Mouse (Mus musculus): ENCODE results near the gene Rnf182. TPM values are rescaled to one million over a fixed set of nuclear protein-coding genes. Genes with fewer than 3 reads are reported as not detected.

Gene Rnf182
- 17.7 TPM in 2 replicates for polyA plus RNA-seq (2016; fragmentation: Nextera tagmentation; extraction: Ambion mirVana)

DNA sequence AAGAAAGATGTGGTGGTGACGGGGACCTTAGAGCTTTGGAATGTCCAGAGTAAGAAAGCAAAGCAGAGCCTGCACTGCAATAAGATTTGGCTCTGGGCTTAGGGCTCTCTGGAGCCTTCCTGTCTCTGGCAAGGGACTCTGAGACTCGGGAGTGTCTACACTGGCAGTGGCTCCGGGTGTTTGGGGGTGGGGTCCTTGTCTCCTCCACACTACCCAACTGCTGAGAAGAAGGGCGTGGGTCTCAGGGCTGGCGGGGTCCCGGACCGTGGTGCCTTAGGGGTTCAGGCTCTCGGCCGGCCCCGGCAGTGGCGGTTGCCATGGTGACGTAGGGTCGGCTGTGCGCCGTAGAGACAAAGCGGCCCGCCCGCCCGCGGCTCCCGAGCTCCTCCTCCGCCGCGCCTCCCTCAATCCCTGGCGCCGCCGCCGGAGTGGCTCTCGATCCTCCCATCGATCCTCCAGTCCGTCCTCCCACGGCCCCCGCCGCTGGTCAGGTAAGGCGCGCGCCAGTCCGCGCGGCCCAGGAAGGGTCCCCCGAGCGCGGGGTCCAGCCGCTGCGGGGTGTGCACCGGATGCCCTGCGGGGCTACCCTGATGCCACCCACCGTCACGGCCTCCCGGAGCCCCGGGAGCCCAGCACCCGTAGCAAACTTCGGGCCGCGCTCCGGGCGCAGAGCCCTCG, at the start of gene Rnf182:
Gene Rnf182, plus strand, starts transcription at position 134 of the 678 bp plus-strand sequence.
- Histone ChIP-seq H3K36me3 (no peaks in the 10 kb centered on the region), H3K27me3 (no peaks in the 10 kb centered on the region), H3K4me1 (peaks cover 19% of the 10 kb centered on the region), H3K27ac (peak within 1 kb of the TSS; percentile 79), H3K4me2 (replicated peaks) (peak within 1 kb of the TSS; percentile 83), H3K9me3 (replicated peaks) (no peaks in the 10 kb centered on the region), H3K9ac (peak within 1 kb of the TSS; percentile 85), H3K4me3 (peak within 1 kb of the TSS; percentile 82)
- ATAC-seq (ENCODE audit: low FRiP score), result peak; percentile 92
- WGBS, result 0% methylated on average over 41 of the region's 58 CpGs

DNA sequence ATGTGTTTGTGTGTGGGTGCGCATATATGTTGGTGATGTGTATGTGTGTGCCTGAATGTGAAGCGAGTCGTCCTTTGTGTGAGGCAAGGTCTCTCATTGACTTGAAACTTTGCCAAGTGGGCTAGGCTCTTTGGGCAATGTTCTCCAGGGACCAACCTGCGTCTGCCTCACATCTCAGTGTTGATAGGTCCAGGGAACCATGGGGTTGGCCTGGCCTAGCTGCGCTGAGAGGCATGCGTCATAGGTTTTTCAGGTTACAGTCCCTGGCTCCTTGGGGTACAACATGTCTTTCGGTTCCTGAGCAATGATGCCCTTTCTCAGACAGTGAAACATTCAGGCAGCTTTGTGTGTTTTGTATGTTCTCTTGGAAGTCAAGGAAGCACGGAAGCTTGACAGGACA, 49.3 kb upstream of the Rnf182 start:
- Histone ChIP-seq H3K4me1 (peaks cover 2% of the 10 kb centered on the region), H3K9me3 (replicated peaks) (peaks cover 8% of the 10 kb centered on the region; the same call in 1 of the 2 replicates), H3K27ac (no peak overlapping the region), H3K27me3 (no peaks in the 10 kb centered on the region), H3K9ac (no peak overlapping the region), H3K36me3 (no peaks in the 10 kb centered on the region), H3K4me3 (no peak overlapping the region), H3K4me2 (replicated peaks) (no peak overlapping the region)
- no peak for ATAC-seq (ENCODE audit: low FRiP score)
- 92% methylated on average over 8 of the region's 8 CpGs for WGBS

DNA sequence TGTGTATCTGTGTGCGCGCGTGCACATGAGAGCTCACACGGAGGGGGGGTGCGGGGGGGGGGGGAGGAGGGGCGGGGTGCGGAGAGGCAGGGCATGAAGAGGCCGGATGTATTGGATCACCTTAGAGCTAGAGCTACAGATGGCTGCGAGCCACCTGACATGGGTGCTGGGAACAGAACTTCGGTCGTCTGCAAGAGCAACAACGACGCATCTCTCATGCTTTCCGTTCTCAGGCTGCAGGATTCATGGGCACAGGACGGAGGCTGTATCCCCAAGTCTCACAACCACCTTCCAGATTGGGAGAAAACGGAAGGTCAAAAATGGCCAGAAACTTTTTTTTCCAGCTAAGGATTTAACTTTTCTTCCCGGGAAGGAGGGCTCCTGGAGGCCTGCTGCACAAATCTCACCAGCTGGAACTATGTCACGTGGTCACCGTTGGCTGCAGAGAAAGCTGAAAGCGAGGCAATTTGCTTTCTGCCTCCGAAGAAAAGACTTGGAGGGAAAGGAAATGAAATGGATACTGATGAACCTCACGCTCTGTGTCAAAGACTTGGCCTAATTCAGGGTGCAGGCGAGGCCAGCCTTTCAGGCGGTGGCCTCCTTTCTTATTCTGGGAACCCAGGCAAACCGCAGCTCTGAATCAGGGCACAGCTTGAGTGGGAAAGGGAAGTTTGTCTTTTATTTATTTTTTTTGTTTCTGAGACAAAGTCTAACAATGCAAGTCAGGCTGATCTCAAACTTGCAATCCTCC, 48.2 kb upstream of the Rnf182 start:
- peaks cover 9% of the 10 kb centered on the region; the same call in 1 of the 2 replicates for H3K9me3 ChIP-seq (replicated peaks)
- no peaks in the 10 kb centered on the region for H3K4me1 ChIP-seq
- 67% methylated on average over 25 of the region's 25 CpGs for WGBS
- H3K4me3 ChIP-seq, result no peak overlapping the region
- no peak for ATAC-seq (ENCODE audit: low FRiP score)
- no peak overlapping the region for H3K9ac ChIP-seq
- no peak overlapping the region for H3K27ac ChIP-seq
- no peak overlapping the region for H3K4me2 ChIP-seq (replicated peaks)
- no peaks in the 10 kb centered on the region for H3K27me3 ChIP-seq
- H3K36me3 ChIP-seq, result no peaks in the 10 kb centered on the region

DNA sequence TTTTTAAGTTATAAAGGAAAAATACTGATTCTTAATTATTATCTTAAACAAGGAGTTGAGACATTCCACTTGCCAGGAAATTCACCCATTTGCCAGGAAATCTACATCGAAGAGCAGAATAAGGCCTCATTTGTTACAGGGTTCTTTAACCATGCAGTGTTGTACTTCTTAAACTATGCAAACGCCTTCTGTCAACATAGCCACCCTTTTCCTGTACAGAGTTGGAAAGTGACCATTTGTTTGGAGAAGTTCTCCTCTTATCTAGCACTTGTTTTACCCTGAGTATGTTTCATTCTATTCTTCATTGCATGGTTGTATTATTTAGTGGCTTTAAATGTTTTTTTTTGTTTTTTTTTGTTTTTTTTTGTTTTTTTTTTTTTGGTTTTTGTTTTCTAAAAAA, 41.5 kb upstream of the Rnf182 start:
- 76% methylated on average over 2 of the region's 2 CpGs for WGBS
- no peak overlapping the region for H3K4me2 ChIP-seq (replicated peaks)

DNA sequence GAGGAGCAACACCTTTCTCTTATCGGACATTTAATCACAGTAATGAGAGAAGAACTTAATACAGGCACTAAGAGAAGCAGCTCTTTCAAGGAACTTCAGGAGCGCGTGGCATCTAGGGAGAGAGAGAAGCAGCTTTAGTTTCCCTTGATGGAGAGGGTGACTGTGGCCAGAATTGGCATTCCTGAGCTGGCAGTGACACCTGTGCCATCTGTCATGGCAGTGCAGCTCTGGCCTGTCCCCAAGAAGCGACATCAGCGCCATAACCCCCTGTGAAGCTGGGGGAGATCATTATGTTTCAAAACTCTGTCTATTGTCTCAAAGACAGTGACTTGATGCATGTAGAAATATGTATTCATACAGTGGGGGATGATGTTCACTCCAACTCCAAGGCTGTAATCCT, 40.1 kb upstream of the Rnf182 start:
- Histone ChIP-seq H3K4me2 (replicated peaks) (no peak overlapping the region), H3K9me3 (replicated peaks) (peaks cover 9% of the 10 kb centered on the region; the same call in 1 of the 2 replicates), H3K27ac (no peak overlapping the region), H3K4me3 (no peak overlapping the region), H3K4me1 (no peaks in the 10 kb centered on the region), H3K9ac (no peak overlapping the region), H3K27me3 (no peaks in the 10 kb centered on the region), H3K36me3 (no peaks in the 10 kb centered on the region)
- 92% methylated on average over 5 of the region's 5 CpGs for WGBS
- no peak for ATAC-seq (ENCODE audit: low FRiP score)

More for the DNA sequence above, 41.5 kb upstream of the Rnf182 start:
- Histone ChIP-seq H3K4me1 (no peaks in the 10 kb centered on the region), H3K4me3 (no peak overlapping the region), H3K36me3 (no peaks in the 10 kb centered on the region), H3K9me3 (replicated peaks) (peaks cover 9% of the 10 kb centered on the region; the same call in 1 of the 2 replicates), H3K9ac (no peak overlapping the region), H3K27ac (no peak overlapping the region), H3K27me3 (no peaks in the 10 kb centered on the region)
- no peak for ATAC-seq (ENCODE audit: low FRiP score)

DNA sequence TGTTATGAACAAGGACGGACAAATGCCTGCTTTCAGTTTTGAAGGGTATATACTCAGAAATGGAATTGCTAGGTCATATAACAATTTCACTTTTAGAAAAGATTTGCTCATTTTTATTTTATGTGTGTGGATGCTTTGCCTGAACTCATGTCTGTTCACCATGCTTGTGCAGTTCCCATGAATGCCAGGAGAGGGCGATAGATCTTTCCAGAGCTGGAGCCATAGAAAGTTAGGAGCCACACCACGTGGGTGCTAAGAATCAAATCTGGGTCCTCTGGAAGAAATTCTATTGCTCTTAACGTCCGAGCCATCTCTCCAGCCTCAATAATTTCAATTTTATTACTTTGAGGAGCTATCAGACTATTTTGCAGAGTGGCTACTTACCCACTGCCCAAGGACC, 38.3 kb upstream of the Rnf182 start:
- Histone ChIP-seq H3K4me3 (no peak overlapping the region), H3K4me2 (replicated peaks) (no peak overlapping the region), H3K4me1 (no peaks in the 10 kb centered on the region), H3K27me3 (no peaks in the 10 kb centered on the region), H3K36me3 (no peaks in the 10 kb centered on the region), H3K9me3 (replicated peaks) (no peaks in the 10 kb centered on the region), H3K27ac (no peak overlapping the region), H3K9ac (no peak overlapping the region)
- no peak for ATAC-seq (ENCODE audit: low FRiP score)
- WGBS, result 67% methylated on average over 5 of the region's 5 CpGs

DNA sequence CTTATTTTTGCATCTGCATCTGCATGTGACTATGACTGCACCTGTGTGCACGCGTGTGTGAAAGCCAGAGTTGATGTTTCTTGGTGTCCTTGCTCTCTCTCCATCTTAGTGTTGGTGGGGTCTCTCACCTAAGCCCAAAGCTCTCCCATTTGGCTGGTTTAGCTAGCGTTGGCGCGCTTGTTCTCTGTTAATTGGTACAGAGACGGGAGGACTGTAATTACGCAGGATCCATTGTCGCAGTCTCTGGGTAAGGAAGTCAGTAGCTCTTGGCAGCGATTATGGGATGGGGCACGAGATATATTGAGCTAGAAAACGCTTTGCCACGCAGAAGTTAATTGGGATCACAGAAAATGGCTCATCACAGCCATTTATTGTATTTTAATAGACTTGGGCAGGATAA, 37.7 kb upstream of the Rnf182 start:
- Histone ChIP-seq H3K4me2 (replicated peaks) (no peak overlapping the region), H3K9ac (no peak overlapping the region), H3K4me3 (no peak overlapping the region), H3K27me3 (no peaks in the 10 kb centered on the region), H3K9me3 (replicated peaks) (no peaks in the 10 kb centered on the region), H3K4me1 (no peaks in the 10 kb centered on the region), H3K27ac (no peak overlapping the region), H3K36me3 (no peaks in the 10 kb centered on the region)
- 86% methylated on average over 12 of the region's 12 CpGs for WGBS
- no peak for ATAC-seq (ENCODE audit: low FRiP score)

DNA sequence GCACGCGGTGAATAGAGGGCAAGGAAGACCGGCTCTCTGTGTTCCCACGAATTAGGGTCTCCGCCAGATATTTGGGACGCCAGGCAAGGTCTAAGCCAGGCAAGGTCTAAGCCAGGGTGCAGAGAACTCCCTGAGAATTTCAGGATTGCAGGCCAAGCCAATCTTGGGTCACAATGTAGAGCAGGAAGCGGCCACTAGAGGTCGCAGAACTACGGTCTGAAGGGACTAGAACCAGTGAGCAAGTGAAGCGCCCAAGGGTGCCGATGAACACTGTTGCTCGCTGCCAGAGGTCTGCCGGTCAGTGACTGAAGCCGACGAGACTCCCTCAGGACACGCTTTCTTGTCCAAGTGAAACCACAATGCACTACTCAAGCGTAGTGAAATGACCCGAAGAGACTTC, 35.8 kb upstream of the Rnf182 start:
- no peak for ATAC-seq (ENCODE audit: low FRiP score)
- no peaks in the 10 kb centered on the region for H3K27me3 ChIP-seq
- 0 out of 2 replicates have a peak, but pooled peaks cover 3% of the 10 kb centered on the region for H3K4me1 ChIP-seq
- no peak overlapping the region for H3K4me3 ChIP-seq
- no peaks in the 10 kb centered on the region for H3K9me3 ChIP-seq (replicated peaks)
- H3K9ac ChIP-seq, result no peak overlapping the region
- 28% methylated on average over 18 of the region's 18 CpGs for WGBS
- no peak overlapping the region for H3K27ac ChIP-seq
- H3K36me3 ChIP-seq, result no peaks in the 10 kb centered on the region
- H3K4me2 ChIP-seq (replicated peaks), result no peak overlapping the region

DNA sequence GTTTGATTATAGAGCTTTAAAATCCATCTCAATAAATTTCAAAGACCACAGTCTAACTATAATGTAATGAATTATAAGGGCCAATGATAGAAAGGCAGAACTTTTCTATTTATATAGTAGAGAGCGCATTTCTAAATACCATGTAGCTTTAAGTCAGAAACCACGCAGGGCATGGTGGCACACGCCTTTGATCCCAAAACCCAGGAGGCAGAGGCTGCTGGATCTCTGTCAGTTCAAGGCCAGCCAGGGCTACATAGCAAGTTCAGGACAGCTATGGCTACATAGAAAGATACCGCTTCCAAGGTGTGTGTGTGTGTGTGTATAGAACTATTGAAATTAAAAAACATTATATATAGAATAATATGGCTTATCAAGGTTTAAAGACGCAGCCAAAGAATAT, 34.8 kb upstream of the Rnf182 start:
- no peaks in the 10 kb centered on the region for H3K36me3 ChIP-seq
- no peaks in the 10 kb centered on the region for H3K9me3 ChIP-seq (replicated peaks)
- no peaks in the 10 kb centered on the region for H3K27me3 ChIP-seq
- no peak overlapping the region for H3K4me2 ChIP-seq (replicated peaks)
- no peak overlapping the region for H3K27ac ChIP-seq
- 94% methylated on average over 5 of the region's 5 CpGs for WGBS
- H3K4me3 ChIP-seq, result no peak overlapping the region
- no peak for ATAC-seq (ENCODE audit: low FRiP score)
- H3K4me1 ChIP-seq, result 0 out of 2 replicates have a peak, but pooled peaks cover 3% of the 10 kb centered on the region
- no peak overlapping the region for H3K9ac ChIP-seq

DNA sequence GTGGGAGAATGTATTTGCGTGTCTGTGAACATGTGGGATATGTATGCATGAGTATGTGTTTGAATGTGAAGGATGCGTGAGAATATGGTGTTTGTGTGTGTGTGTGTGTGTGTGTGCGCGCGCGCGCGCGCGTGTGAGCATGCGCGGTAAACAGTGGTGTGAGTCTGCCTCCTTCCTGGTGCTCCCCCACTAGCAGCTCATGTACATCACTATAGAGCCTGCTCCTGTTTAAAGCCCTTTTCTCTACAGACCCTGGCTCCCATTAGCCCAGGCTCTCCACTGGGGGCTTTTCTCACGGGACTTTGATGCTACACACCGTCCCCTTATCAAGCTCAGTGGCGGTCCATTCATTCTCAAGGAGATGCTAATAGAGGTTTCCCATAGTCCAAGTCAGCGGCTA, 32.5 kb upstream of the Rnf182 start:
- H3K36me3 ChIP-seq, result no peaks in the 10 kb centered on the region
- H3K4me2 ChIP-seq (replicated peaks), result peak overlapping the region; percentile 36
- no peak overlapping the region for H3K4me3 ChIP-seq
- no peak for ATAC-seq (ENCODE audit: low FRiP score)
- H3K4me1 ChIP-seq, result 0 out of 2 replicates have a peak, but pooled peaks cover 3% of the 10 kb centered on the region
- WGBS, result 45% methylated on average over 16 of the region's 16 CpGs
- H3K9me3 ChIP-seq (replicated peaks), result no peaks in the 10 kb centered on the region
- H3K27ac ChIP-seq, result no peak overlapping the region
- no peaks in the 10 kb centered on the region for H3K27me3 ChIP-seq
- H3K9ac ChIP-seq, result no peak overlapping the region

DNA sequence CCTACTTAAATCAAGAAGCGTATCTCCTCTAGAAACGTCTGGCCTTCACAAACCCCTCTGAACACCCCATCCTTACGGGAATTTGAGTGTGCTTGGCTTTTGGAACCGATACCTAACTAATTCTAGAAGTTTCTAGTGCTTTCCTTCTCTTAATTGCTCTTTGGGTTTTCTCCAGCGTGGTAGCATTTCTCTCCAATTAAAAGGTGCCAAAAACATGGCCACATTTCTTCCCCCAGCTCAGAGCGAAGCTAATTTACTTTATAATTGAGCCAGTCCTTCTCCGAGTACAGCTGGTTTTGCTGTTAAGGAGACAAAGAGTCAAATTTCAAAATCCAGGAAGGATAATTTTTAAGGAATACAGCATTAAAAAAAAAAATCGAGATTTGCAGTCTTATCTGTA, 32.0 kb upstream of the Rnf182 start:
- WGBS, result 66% methylated on average over 8 of the region's 8 CpGs
- no peaks in the 10 kb centered on the region for H3K9me3 ChIP-seq (replicated peaks)
- no peaks in the 10 kb centered on the region for H3K27me3 ChIP-seq
- H3K9ac ChIP-seq, result no peak overlapping the region
- H3K4me1 ChIP-seq, result 0 out of 2 replicates have a peak, but pooled peaks cover 3% of the 10 kb centered on the region
- H3K36me3 ChIP-seq, result no peaks in the 10 kb centered on the region
- H3K4me3 ChIP-seq, result no peak overlapping the region
- no peak overlapping the region for H3K4me2 ChIP-seq (replicated peaks)
- H3K27ac ChIP-seq, result no peak overlapping the region
- no peak for ATAC-seq (ENCODE audit: low FRiP score)

DNA sequence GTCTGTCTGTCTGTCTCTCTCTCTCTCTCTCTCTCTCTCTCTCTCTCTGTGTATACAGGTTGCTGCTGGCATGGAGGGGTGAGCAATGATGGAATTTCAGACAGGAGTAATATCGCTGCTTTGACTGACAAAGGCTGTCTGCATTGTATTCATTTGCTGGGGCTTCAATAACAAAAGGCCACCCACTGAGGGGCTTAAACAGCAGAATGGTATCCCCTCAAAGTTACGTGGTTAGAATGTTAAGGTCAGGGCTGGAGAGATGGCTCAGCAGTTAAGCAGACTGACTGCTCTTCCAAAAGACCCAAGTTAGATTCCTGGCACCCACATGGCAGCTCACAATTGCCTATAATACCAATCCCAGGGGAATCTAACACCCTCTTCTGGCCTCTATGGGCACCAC, 30.2 kb upstream of the Rnf182 start:
- Histone ChIP-seq H3K27me3 (no peaks in the 10 kb centered on the region), H3K36me3 (no peaks in the 10 kb centered on the region), H3K4me1 (0 out of 2 replicates have a peak, but pooled peaks cover 3% of the 10 kb centered on the region), H3K4me2 (replicated peaks) (no peak overlapping the region), H3K27ac (no peak overlapping the region), H3K9me3 (replicated peaks) (no peaks in the 10 kb centered on the region), H3K4me3 (no peak overlapping the region), H3K9ac (no peak overlapping the region)
- 41% methylated on average over 2 of the region's 2 CpGs for WGBS
- no peak for ATAC-seq (ENCODE audit: low FRiP score)
